Mouse (Mus musculus): ENCODE data around the gene Cgnl1. TPM values are rescaled to one million over a fixed set of nuclear protein-coding genes. Genes with fewer than 3 reads are reported as not detected.

Gene Cgnl1
- polyA plus RNA-seq, 1 experiment from 2014 or later: 6.7 TPM

- H3K36me3 ChIP-seq (ENCODE audit: control insufficient read depth, insufficient read depth, low read length): no peaks in the 10 kb centered on the region
- no peak overlapping the region for H3K4me2 ChIP-seq (ENCODE audit: low read depth, severe bottlenecking)
- no peaks in the 10 kb centered on the region for H3K27me3 ChIP-seq (ENCODE audit: control insufficient read depth, insufficient read depth, low read length)
- no peak overlapping the region for H3K27ac ChIP-seq (replicated peaks; ENCODE audit: low read depth, low read length)
- WGBS: 76% methylated on average over 3 of the region's 3 CpGs
- ATAC-seq (ENCODE audit: insufficient number of reproducible peaks, low FRiP score, low TSS enrichment, low read depth) (no peak), DNase-seq (ENCODE audit: low spot score) (no peak)
- H3K9ac ChIP-seq (ENCODE audit: low read length): no peak overlapping the region
- H3K9me3 ChIP-seq (ENCODE audit: control insufficient read depth, low read length): no peaks in the 10 kb centered on the region
- H3K4me3 ChIP-seq (ENCODE audit: low read depth, low read length): no peak overlapping the region
- no peaks in the 10 kb centered on the region for H3K4me1 ChIP-seq (ENCODE audit: control insufficient read depth, insufficient read depth, low read length)
Observed at GRCm38 (mm10) chr9:71684772-71685171, 86.6 kb downstream of the Cgnl1 start.

GRCm38 (mm10) chr9:71680381-71680780 lies 91.0 kb downstream of the Cgnl1 start:
- 86% methylated on average over 9 of the region's 9 CpGs for WGBS
- no peaks in the 10 kb centered on the region for H3K27me3 ChIP-seq (ENCODE audit: control insufficient read depth, insufficient read depth, low read length)

GRCm38 (mm10) chr9:71679103-71679815 lies 92.1 kb downstream of the Cgnl1 start:
- ATAC-seq (ENCODE audit: insufficient number of reproducible peaks, low FRiP score, low TSS enrichment, low read depth): no peak
- no peaks in the 10 kb centered on the region for H3K9me3 ChIP-seq (ENCODE audit: control insufficient read depth, low read length)
- DNase-seq (ENCODE audit: low spot score): no peak
- H3K27me3 ChIP-seq (ENCODE audit: control insufficient read depth, insufficient read depth, low read length): no peaks in the 10 kb centered on the region
- H3K4me2 ChIP-seq (ENCODE audit: low read depth, severe bottlenecking): no peak overlapping the region
- H3K4me1 ChIP-seq (ENCODE audit: control insufficient read depth, insufficient read depth, low read length): no peaks in the 10 kb centered on the region
- H3K4me3 ChIP-seq (ENCODE audit: low read depth, low read length): no peak overlapping the region
- no peak overlapping the region for H3K9ac ChIP-seq (ENCODE audit: low read length)
- no peaks in the 10 kb centered on the region for H3K36me3 ChIP-seq (ENCODE audit: control insufficient read depth, insufficient read depth, low read length)
- no peak overlapping the region for H3K27ac ChIP-seq (replicated peaks; ENCODE audit: low read depth, low read length)
- WGBS: 83% methylated on average over 11 of the region's 11 CpGs

More at GRCm38 (mm10) chr9:71680381-71680780, 91.0 kb downstream of the Cgnl1 start:
- Histone ChIP-seq H3K9ac (ENCODE audit: low read length) (no peak overlapping the region), H3K4me3 (ENCODE audit: low read depth, low read length) (no peak overlapping the region), H3K4me1 (ENCODE audit: control insufficient read depth, insufficient read depth, low read length) (no peaks in the 10 kb centered on the region), H3K4me2 (ENCODE audit: low read depth, severe bottlenecking) (no peak overlapping the region), H3K36me3 (ENCODE audit: control insufficient read depth, insufficient read depth, low read length) (no peaks in the 10 kb centered on the region), H3K9me3 (ENCODE audit: control insufficient read depth, low read length) (no peaks in the 10 kb centered on the region), H3K27ac (replicated peaks; ENCODE audit: low read depth, low read length) (no peak overlapping the region)
- ATAC-seq (ENCODE audit: insufficient number of reproducible peaks, low FRiP score, low TSS enrichment, low read depth): no peak
- DNase-seq (ENCODE audit: low spot score): no peak

GRCm38 (mm10) chr9:71676988-71677688 lies 94.3 kb downstream of the Cgnl1 start:
- no peaks in the 10 kb centered on the region for H3K4me1 ChIP-seq (ENCODE audit: control insufficient read depth, insufficient read depth, low read length)
- H3K9me3 ChIP-seq (ENCODE audit: control insufficient read depth, low read length): no peaks in the 10 kb centered on the region
- WGBS: 42% methylated on average over 5 of the region's 5 CpGs
- no peaks in the 10 kb centered on the region for H3K27me3 ChIP-seq (ENCODE audit: control insufficient read depth, insufficient read depth, low read length)
- ATAC-seq (ENCODE audit: insufficient number of reproducible peaks, low FRiP score, low TSS enrichment, low read depth) (no peak), DNase-seq (ENCODE audit: low spot score) (no peak)
- no peak overlapping the region for H3K9ac ChIP-seq (ENCODE audit: low read length)
- no peak overlapping the region for H3K4me2 ChIP-seq (ENCODE audit: low read depth, severe bottlenecking)
- H3K36me3 ChIP-seq (ENCODE audit: control insufficient read depth, insufficient read depth, low read length): no peaks in the 10 kb centered on the region
- H3K4me3 ChIP-seq (ENCODE audit: low read depth, low read length): no peak overlapping the region
- H3K27ac ChIP-seq (replicated peaks; ENCODE audit: low read depth, low read length): no peak overlapping the region

GRCm38 (mm10) chr9:71675799-71676414 lies 95.5 kb downstream of the Cgnl1 start:
- no peak for DNase-seq (ENCODE audit: low spot score)
- Histone ChIP-seq H3K36me3 (ENCODE audit: control insufficient read depth, insufficient read depth, low read length) (no peaks in the 10 kb centered on the region), H3K4me2 (ENCODE audit: low read depth, severe bottlenecking) (no peak overlapping the region), H3K4me1 (ENCODE audit: control insufficient read depth, insufficient read depth, low read length) (no peaks in the 10 kb centered on the region), H3K9ac (ENCODE audit: low read length) (no peak overlapping the region), H3K9me3 (ENCODE audit: control insufficient read depth, low read length) (no peaks in the 10 kb centered on the region), H3K27me3 (ENCODE audit: control insufficient read depth, insufficient read depth, low read length) (no peaks in the 10 kb centered on the region), H3K4me3 (ENCODE audit: low read depth, low read length) (no peak overlapping the region), H3K27ac (replicated peaks; ENCODE audit: low read depth, low read length) (no peak overlapping the region)
- no peak for ATAC-seq (ENCODE audit: insufficient number of reproducible peaks, low FRiP score, low TSS enrichment, low read depth)
- 51% methylated on average over 3 of the region's 3 CpGs for WGBS

GRCm38 (mm10) chr9:71675216-71675615 lies 96.2 kb downstream of the Cgnl1 start:
- WGBS: 95% methylated on average over 2 of the region's 2 CpGs
- no peaks in the 10 kb centered on the region for H3K4me1 ChIP-seq (ENCODE audit: control insufficient read depth, insufficient read depth, low read length)
- H3K36me3 ChIP-seq (ENCODE audit: control insufficient read depth, insufficient read depth, low read length): no peaks in the 10 kb centered on the region
- no peaks in the 10 kb centered on the region for H3K9me3 ChIP-seq (ENCODE audit: control insufficient read depth, low read length)
- ATAC-seq (ENCODE audit: insufficient number of reproducible peaks, low FRiP score, low TSS enrichment, low read depth) (no peak), DNase-seq (ENCODE audit: low spot score) (no peak)
- H3K4me2 ChIP-seq (ENCODE audit: low read depth, severe bottlenecking): no peak overlapping the region
- H3K27ac ChIP-seq (replicated peaks; ENCODE audit: low read depth, low read length): no peak overlapping the region
- H3K27me3 ChIP-seq (ENCODE audit: control insufficient read depth, insufficient read depth, low read length): no peaks in the 10 kb centered on the region
- H3K9ac ChIP-seq (ENCODE audit: low read length): no peak overlapping the region
- no peak overlapping the region for H3K4me3 ChIP-seq (ENCODE audit: low read depth, low read length)

GRCm38 (mm10) chr9:71674476-71674875 lies 96.9 kb downstream of the Cgnl1 start:
- Histone ChIP-seq H3K9ac (ENCODE audit: low read length) (no peak overlapping the region), H3K4me2 (ENCODE audit: low read depth, severe bottlenecking) (no peak overlapping the region), H3K27ac (replicated peaks; ENCODE audit: low read depth, low read length) (no peak overlapping the region), H3K4me3 (ENCODE audit: low read depth, low read length) (no peak overlapping the region), H3K4me1 (ENCODE audit: control insufficient read depth, insufficient read depth, low read length) (no peaks in the 10 kb centered on the region), H3K27me3 (ENCODE audit: control insufficient read depth, insufficient read depth, low read length) (no peaks in the 10 kb centered on the region), H3K9me3 (ENCODE audit: control insufficient read depth, low read length) (no peaks in the 10 kb centered on the region), H3K36me3 (ENCODE audit: control insufficient read depth, insufficient read depth, low read length) (no peaks in the 10 kb centered on the region)
- WGBS: 18% methylated on average over 5 of the region's 5 CpGs
- DNase-seq (ENCODE audit: low spot score): no peak
- no peak for ATAC-seq (ENCODE audit: insufficient number of reproducible peaks, low FRiP score, low TSS enrichment, low read depth)

GRCm38 (mm10) chr9:71672495-71672894 lies 98.9 kb downstream of the Cgnl1 start:
- WGBS: 95% methylated on average over 4 of the region's 4 CpGs

More at GRCm38 (mm10) chr9:71672495-71672894, 98.9 kb downstream of the Cgnl1 start:
- Histone ChIP-seq H3K9ac (ENCODE audit: low read length) (no peak overlapping the region), H3K9me3 (ENCODE audit: control insufficient read depth, low read length) (no peaks in the 10 kb centered on the region), H3K4me2 (ENCODE audit: low read depth, severe bottlenecking) (no peak overlapping the region), H3K4me3 (ENCODE audit: low read depth, low read length) (no peak overlapping the region), H3K4me1 (ENCODE audit: control insufficient read depth, insufficient read depth, low read length) (no peaks in the 10 kb centered on the region), H3K27me3 (ENCODE audit: control insufficient read depth, insufficient read depth, low read length) (no peaks in the 10 kb centered on the region), H3K36me3 (ENCODE audit: control insufficient read depth, insufficient read depth, low read length) (no peaks in the 10 kb centered on the region), H3K27ac (replicated peaks; ENCODE audit: low read depth, low read length) (no peak overlapping the region)
- no peak for ATAC-seq (ENCODE audit: insufficient number of reproducible peaks, low FRiP score, low TSS enrichment, low read depth)
- DNase-seq (ENCODE audit: low spot score): no peak

Measured in limb, embryonic 11.5 days (tissue).